Mouse (Mus musculus): ENCODE results near the gene Usp44. TPM values are rescaled to one million over a fixed set of nuclear protein-coding genes. Genes with fewer than 3 reads are reported as not detected.

Gene Usp44
- polyA plus RNA-seq, 1 experiment: 0.55 TPM

DNA sequence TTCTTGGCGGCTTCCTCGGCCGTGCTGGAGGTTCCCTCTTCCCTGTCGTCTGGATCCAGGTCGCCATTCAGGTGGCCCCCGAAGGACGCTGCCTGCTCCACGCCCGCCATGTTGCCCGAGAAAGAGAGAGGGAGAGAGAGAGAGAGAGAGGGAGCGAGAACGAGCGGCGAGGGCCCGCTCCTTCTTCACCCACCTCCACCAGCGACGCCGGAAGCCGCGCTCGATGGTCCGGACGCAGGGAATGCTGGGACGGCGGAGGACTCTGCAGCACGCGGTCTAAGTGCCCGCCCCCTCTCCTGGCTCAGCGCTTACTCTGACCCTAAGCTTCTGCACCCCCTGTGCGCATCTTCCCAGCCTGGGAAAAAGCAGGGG is 58.2 kb downstream of the Usp44 start:
- Histone ChIP-seq H3K4me3 (replicated peaks; ENCODE audit: control insufficient read depth, low read depth, low read length) (peak overlapping the region; percentile 95), H3K27ac (ENCODE audit: control insufficient read depth, insufficient read depth, low read depth, low read length, poor library complexity) (peak overlapping the region; percentile 81), H3K4me1 (ENCODE audit: control insufficient read depth, insufficient read depth, low read length) (peaks cover 1% of the 10 kb centered on the region; the same call in 1 of the 2 replicates)
- TF ChIP-seq POLR2A (IDR thresholded peaks at IDR 0.05; ENCODE audit: borderline replicate concordance, control insufficient read depth, low read depth, low read length): peak; percentile 93
- no peak for TF ChIP-seq CTCF (IDR thresholded peaks at IDR 0.05; ENCODE audit: control insufficient read depth, insufficient read depth, low read length)
- WGBS: under 1% methylated on average over 29 of the region's 30 CpGs

DNA sequence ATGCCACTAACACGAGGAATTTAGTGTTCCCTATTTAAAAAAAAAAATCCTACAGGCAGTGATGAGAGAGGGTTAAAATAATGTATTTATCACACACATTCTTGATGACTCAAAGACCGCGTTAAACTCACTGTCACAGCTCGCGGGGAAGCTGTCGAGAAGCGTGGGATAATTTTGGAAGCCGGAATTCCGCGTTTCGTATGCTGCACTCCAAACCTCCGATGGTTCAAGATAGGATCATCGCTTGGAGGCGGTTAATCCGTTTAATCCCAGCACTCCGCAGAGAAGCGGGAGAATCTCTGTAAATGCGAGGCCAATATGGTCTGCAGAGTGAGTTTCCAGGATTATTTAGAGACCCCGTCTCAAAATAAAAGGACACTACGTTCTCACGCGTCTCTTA is 58.6 kb downstream of the Usp44 start:
- 7% methylated on average over 22 of the region's 22 CpGs for WGBS
- no peak for TF ChIP-seq CTCF (IDR thresholded peaks at IDR 0.05; ENCODE audit: control insufficient read depth, insufficient read depth, low read length)
- TF ChIP-seq POLR2A (IDR thresholded peaks at IDR 0.05; ENCODE audit: borderline replicate concordance, control insufficient read depth, low read depth, low read length): no peak
- peak overlapping the region; percentile 95 for H3K4me3 ChIP-seq (replicated peaks; ENCODE audit: control insufficient read depth, low read depth, low read length)
- peaks cover under 1% of the 10 kb centered on the region; the same call in 1 of the 2 replicates for H3K4me1 ChIP-seq (ENCODE audit: control insufficient read depth, insufficient read depth, low read length)
- peak overlapping the region; percentile 81 for H3K27ac ChIP-seq (ENCODE audit: control insufficient read depth, insufficient read depth, low read depth, low read length, poor library complexity)

DNA sequence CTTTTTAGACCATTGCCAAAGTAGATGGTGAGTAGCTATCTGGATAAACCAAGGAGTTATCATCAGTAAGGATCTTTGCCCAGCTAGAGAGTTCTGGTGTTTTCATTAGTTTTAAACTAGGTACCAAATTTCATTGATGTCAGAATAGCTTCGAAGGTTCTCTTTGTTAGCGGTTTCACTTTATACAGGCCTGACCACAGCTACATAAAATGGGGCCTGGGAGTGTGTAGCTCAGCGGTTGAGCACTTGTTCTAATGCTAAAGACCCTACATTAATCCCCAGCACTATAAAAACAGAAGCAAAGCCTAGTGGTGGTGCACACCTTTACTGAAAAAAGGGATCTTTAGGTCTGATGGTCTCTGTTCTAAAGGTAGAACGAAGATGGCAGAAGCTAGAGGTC is 59.2 kb downstream of the Usp44 start:
- Histone ChIP-seq H3K4me1 (ENCODE audit: control insufficient read depth, insufficient read depth, low read length) (no peaks in the 10 kb centered on the region; the same call in 1 of the 2 replicates), H3K27ac (ENCODE audit: control insufficient read depth, insufficient read depth, low read depth, low read length, poor library complexity) (peak overlapping the region; percentile 42; the same call in 1 of the 2 replicates), H3K4me3 (replicated peaks; ENCODE audit: control insufficient read depth, low read depth, low read length) (peak overlapping the region; percentile 48)
- WGBS: 80% methylated on average over 4 of the region's 4 CpGs
- TF ChIP-seq POLR2A (IDR thresholded peaks at IDR 0.05; ENCODE audit: borderline replicate concordance, control insufficient read depth, low read depth, low read length): no peak
- no peak for TF ChIP-seq CTCF (IDR thresholded peaks at IDR 0.05; ENCODE audit: control insufficient read depth, insufficient read depth, low read length)

DNA sequence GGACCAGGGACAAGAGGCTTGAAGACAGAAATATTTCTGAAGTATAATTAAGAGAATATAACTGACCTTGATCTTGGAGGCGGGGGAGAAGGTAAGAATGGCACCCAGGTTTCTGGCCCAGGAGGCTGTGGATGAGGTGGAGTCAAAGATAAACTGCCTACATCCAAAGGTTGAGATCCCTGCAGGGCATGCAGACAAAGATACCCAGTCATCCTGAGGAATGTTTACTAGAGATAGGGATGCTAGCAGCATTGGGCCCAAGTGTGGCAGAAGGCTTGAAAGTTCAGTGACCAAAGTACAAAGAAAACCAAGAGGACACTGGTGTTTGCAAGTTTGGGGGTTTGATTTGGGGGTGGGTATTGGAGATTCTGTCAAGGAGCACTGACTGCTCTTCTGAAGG is 59.7 kb downstream of the Usp44 start:
- 62% methylated on average over 1 of the region's 1 CpGs for WGBS
- no peak for TF ChIP-seq CTCF (IDR thresholded peaks at IDR 0.05; ENCODE audit: control insufficient read depth, insufficient read depth, low read length)
- no peak for TF ChIP-seq POLR2A (IDR thresholded peaks at IDR 0.05; ENCODE audit: borderline replicate concordance, control insufficient read depth, low read depth, low read length)
- Histone ChIP-seq H3K4me3 (replicated peaks; ENCODE audit: control insufficient read depth, low read depth, low read length) (peak overlapping the region; percentile 48), H3K27ac (ENCODE audit: control insufficient read depth, insufficient read depth, low read depth, low read length, poor library complexity) (peak overlapping the region; percentile 9; the same call in 1 of the 2 replicates), H3K4me1 (ENCODE audit: control insufficient read depth, insufficient read depth, low read length) (no peaks in the 10 kb centered on the region; the same call in 1 of the 2 replicates)

DNA sequence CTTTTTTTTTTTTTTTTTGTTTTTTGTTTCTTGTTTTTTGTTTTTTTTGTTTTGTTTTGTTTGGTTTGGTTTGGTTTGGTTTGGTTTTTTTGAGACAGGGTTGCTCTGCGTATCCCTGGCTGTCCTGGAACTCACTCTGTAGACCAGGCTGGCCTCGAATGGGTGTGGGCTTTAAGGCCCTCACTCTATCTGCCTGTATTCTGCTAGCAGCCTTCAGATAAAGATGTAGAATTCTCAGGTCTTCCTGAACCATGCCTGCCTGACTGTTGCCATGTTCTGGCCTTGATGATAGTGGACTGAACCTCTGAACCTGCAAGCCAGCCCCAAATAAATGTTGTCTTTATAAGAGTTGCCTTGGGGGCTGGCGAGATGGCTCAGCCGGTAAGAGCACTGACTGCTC is 61.2 kb downstream of the Usp44 start:
- peak overlapping the region; percentile 38 for H3K27ac ChIP-seq (ENCODE audit: control insufficient read depth, insufficient read depth, low read depth, low read length, poor library complexity)
- no peaks in the 10 kb centered on the region; the same call in 1 of the 2 replicates for H3K4me1 ChIP-seq (ENCODE audit: control insufficient read depth, insufficient read depth, low read length)
- no peak for TF ChIP-seq POLR2A (IDR thresholded peaks at IDR 0.05; ENCODE audit: borderline replicate concordance, control insufficient read depth, low read depth, low read length)
- TF ChIP-seq CTCF (IDR thresholded peaks at IDR 0.05; ENCODE audit: control insufficient read depth, insufficient read depth, low read length): no peak
- WGBS: 80% methylated on average over 4 of the region's 4 CpGs
- H3K4me3 ChIP-seq (replicated peaks; ENCODE audit: control insufficient read depth, low read depth, low read length): no peak overlapping the region

DNA sequence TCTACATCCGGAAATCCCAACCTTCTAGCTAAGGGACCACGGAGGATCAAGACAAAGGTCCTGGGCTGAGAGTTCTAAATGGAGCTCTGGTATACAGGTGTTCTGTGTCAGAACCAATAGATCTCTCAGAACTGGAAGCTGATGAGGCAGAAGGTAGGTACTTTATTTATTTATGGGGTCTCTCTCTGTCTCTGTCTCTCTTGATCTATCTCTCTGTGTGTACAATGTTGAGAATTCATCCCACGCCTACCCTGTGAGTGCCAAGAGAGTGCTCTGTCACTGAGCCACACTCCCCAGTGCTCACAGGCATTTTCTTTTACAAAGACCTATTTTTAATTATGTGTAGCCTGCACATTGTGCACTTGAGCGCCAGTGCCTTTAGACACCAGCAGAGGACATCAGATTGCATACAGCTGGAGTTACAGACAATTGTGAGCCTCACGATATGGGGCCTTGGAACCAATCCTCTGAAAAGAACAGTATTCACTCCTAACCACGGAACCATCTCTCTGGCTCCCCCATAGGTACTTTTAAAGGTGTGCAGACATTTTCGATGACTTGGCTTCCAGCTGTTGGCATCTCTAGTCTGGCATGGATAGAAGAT is 65.8 kb downstream of the Usp44 start, which contains the start of gene Metap2:
Gene Metap2, minus strand, starts transcription at position 51 of the 604 bp plus-strand sequence.
- Histone ChIP-seq H3K4me3 (replicated peaks; ENCODE audit: control insufficient read depth, low read depth, low read length) (no peak within 1 kb of the TSS), H3K4me1 (ENCODE audit: control insufficient read depth, insufficient read depth, low read length) (no peaks in the 10 kb centered on the region; the same call in 1 of the 2 replicates), H3K27ac (ENCODE audit: control insufficient read depth, insufficient read depth, low read depth, low read length, poor library complexity) (no peak within 1 kb of the TSS)
- 74% methylated on average over 7 of the region's 7 CpGs for WGBS
- no peak for TF ChIP-seq CTCF (IDR thresholded peaks at IDR 0.05; ENCODE audit: control insufficient read depth, insufficient read depth, low read length)
- no peak for TF ChIP-seq POLR2A (IDR thresholded peaks at IDR 0.05; ENCODE audit: borderline replicate concordance, control insufficient read depth, low read depth, low read length)

DNA sequence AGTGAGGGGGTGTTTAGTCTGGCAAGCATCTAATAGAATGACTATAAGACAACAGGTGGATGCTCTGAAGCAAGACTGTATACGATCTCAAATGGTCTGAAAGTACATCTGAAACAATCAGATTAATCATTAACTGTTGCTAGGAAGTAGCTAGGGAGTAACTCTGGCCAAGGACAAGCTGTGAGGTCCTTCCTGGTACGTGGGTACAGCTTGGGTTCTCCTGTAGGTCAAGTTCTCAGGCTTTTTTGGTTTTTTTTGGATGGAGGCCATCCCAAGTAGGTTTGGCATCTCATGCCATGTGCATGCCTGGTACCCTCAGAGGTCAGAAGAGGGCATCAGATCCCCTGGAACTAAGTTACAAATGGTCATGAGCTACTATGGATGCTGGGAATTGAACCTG is 67.9 kb downstream of the Usp44 start:
- Histone ChIP-seq H3K4me3 (replicated peaks; ENCODE audit: control insufficient read depth, low read depth, low read length) (no peak overlapping the region), H3K27ac (ENCODE audit: control insufficient read depth, insufficient read depth, low read depth, low read length, poor library complexity) (no peak overlapping the region), H3K4me1 (ENCODE audit: control insufficient read depth, insufficient read depth, low read length) (no peaks in the 10 kb centered on the region)
- TF ChIP-seq POLR2A (IDR thresholded peaks at IDR 0.05; ENCODE audit: borderline replicate concordance, control insufficient read depth, low read depth, low read length) (no peak), CTCF (IDR thresholded peaks at IDR 0.05; ENCODE audit: control insufficient read depth, insufficient read depth, low read length) (no peak)
- WGBS: 52% methylated on average over 2 of the region's 2 CpGs

DNA sequence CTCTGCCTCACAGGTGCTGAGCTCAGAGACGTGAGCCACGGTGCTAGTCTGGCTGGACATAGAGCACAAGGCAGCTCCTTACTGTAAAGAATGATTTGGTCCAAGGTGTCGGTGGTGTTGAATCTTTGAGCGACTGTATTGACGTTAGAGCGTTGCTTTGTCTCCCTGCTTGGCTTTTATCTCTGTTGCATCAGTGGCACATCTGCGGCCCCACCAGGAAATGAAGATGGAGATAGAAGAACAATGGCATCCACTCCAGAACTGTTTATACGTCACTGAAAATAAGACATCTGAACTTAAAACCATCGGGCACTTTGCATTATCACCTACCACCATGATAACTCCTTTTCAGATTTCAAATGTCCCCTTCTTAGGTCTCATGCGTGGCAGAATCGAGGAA is 68.6 kb downstream of the Usp44 start:
- Histone ChIP-seq H3K4me3 (replicated peaks; ENCODE audit: control insufficient read depth, low read depth, low read length) (no peak overlapping the region), H3K4me1 (ENCODE audit: control insufficient read depth, insufficient read depth, low read length) (no peaks in the 10 kb centered on the region), H3K27ac (ENCODE audit: control insufficient read depth, insufficient read depth, low read depth, low read length, poor library complexity) (no peak overlapping the region)
- TF ChIP-seq CTCF (IDR thresholded peaks at IDR 0.05; ENCODE audit: control insufficient read depth, insufficient read depth, low read length) (no peak), POLR2A (IDR thresholded peaks at IDR 0.05; ENCODE audit: borderline replicate concordance, control insufficient read depth, low read depth, low read length) (no peak)
- 72% methylated on average over 11 of the region's 11 CpGs for WGBS

All from bone marrow, adult 2 months (tissue).